Comparison of ENCODE assay signal across 16 mouse cellular contexts in the genomic region with DNA sequence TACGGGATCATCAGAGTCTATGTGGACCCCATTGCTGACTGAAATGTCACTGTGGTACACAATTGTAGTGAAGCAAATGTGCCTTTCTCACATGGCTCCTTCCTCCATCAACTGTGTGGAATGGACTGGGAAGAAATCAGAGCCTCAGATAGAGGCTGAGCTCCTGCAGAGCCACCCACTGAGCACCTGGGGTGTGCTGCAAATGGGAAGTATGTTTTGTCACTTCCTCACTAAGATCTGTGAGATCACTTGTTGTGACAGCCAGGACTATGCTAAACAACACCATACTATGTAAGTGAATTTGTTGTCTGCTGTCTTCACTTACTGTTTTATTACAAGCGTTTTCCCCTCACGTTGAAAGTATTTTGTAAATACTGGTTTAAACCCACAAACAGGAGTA.
"Had no signal": no experiment of that assay in that cellular context is flagged by ENCODE, and none has a peak within 500 bp of the region (broad histone marks: within the 10 kb centered on the region; RNA-seq: fewer than 3 reads in every experiment).

No protein-coding gene starts in this region.

- H3K27ac ChIP-seq: neural tube, embryonic 13.5 days; neural tube, embryonic 15.5 days; stomach, embryonic 15.5 days; stomach, postnatal 0 days had no signal

- H3K9me3 ChIP-seq: neural tube, embryonic 13.5 days; neural tube, embryonic 15.5 days; stomach, embryonic 15.5 days had no signal

- H3K27me3 ChIP-seq: neural tube, embryonic 13.5 days; neural tube, embryonic 15.5 days; stomach, embryonic 15.5 days had no signal

- H3K4me2 ChIP-seq: neural tube, embryonic 13.5 days; neural tube, embryonic 15.5 days; stomach, embryonic 15.5 days had no signal

- H3K4me3 ChIP-seq: neural tube, embryonic 13.5 days; neural tube, embryonic 15.5 days; stomach, embryonic 15.5 days had no signal

- DNase-seq: retina, postnatal 1 day; right cerebral cortex, adult 18-20 months; right cerebral cortex, postnatal 14 days; right cerebral cortex, postnatal 25 days; right cerebral cortex, postnatal 4 days; spleen, adult 18-20 months; thymus, adult 18-20 months; thymus, adult 2 months; thymus, postnatal 14 days; thymus, postnatal 25 days; thymus, postnatal 36 days; thymus, postnatal 4 days had no signal

- H3K36me3 ChIP-seq: neural tube, embryonic 13.5 days; neural tube, embryonic 15.5 days; stomach, embryonic 15.5 days had no signal

- H3K9ac ChIP-seq: neural tube, embryonic 13.5 days; neural tube, embryonic 15.5 days; stomach, embryonic 15.5 days had no signal

- H3K4me1 ChIP-seq: neural tube, embryonic 13.5 days; neural tube, embryonic 15.5 days; stomach, embryonic 15.5 days had no signal
